Mouse (Mus musculus) intestine, embryonic 14.5 days (tissue): Measurements from ENCODE around the gene Klhl31. TPM values are rescaled to one million over a fixed set of nuclear protein-coding genes. Genes with fewer than 3 reads are reported as not detected.

ENCODE experiments used
- ATAC-seq: fragments of 200-750 bp; cut with Nextera tagmentation; replicated peaks from 2 replicates; pipeline ENCODE4 v1.8.0; 2017; ENCODE audit warnings: low read depth, moderate number of reproducible peaks, moderate TSS enrichment, moderate library complexity; ENCODE audit not compliant: low FRiP score, low TSS enrichment
- DNase-seq: peaks from one replicate; pipeline ENCODE4 v3.0.0-alpha.2; 2018; ENCODE audit warnings: low spot score
- H3K27ac ChIP-seq: fragments of 300-500 bp; sonication (generic); 2 replicates; pipeline ENCODE4 v1.5.1; 2014; ENCODE audit warnings: low read depth, mild to moderate bottlenecking, control low read depth
- H3K27me3 ChIP-seq: fragments of 300-500 bp; sonication (generic); replicated peaks from 2 replicates; pipeline ENCODE4 v1.6.1; 2014; ENCODE audit warnings: low read length, control low read depth; ENCODE audit not compliant: control insufficient read depth, insufficient read depth
- H3K36me3 ChIP-seq: fragments of 300-500 bp; sonication (generic); 2 replicates; pipeline ENCODE4 v1.6.1; 2014; ENCODE audit warnings: low read length, control low read depth; ENCODE audit not compliant: control insufficient read depth, insufficient read depth
- H3K4me1 ChIP-seq: fragments of 300-500 bp; sonication (generic); replicated peaks from 2 replicates; pipeline ENCODE4 v1.6.1; 2014; ENCODE audit warnings: low read length, control low read depth, mixed read lengths; ENCODE audit not compliant: control insufficient read depth, insufficient read depth
- H3K4me2 ChIP-seq: fragments of 300-500 bp; sonication (generic); 2 replicates; pipeline ENCODE4 v1.6.1; 2014; ENCODE audit warnings: low read length
- H3K4me3 ChIP-seq: fragments of 300-500 bp; sonication (generic); 2 replicates; pipeline ENCODE4 v1.5.1; 2014; ENCODE audit warnings: low read depth, low read length, control low read depth, mixed read lengths
- H3K9ac ChIP-seq: fragments of 300-500 bp; sonication (generic); 2 replicates; pipeline ENCODE4 v1.6.1; 2014; ENCODE audit warnings: mild to moderate bottlenecking, low read length
- H3K9me3 ChIP-seq: fragments of 300-500 bp; sonication (generic); 2 replicates; pipeline ENCODE4 v1.6.1; 2016; ENCODE audit warnings: low read length, control low read depth; ENCODE audit not compliant: control insufficient read depth
- WGBS: fragments of 180-500 bp; shearing (Covaris S2); extraction: QIAGEN DNeasy Blood & Tissue Kit; methylation state at CpG from one replicate; pipeline ENCODE4 v1.1.7; 2014; 5-methylcytosine and 5-hydroxymethylcytosine counted together
- polyA plus RNA-seq: library from polyadenylated mRNA; unstranded; fragments of >200 nt; fragmentation: Nextera tagmentation; extraction: Ambion mirVana; gene quantifications from 2 replicates; pipeline ENCODE4 v1.2.1, GENCODE M21; 2014

Gene Klhl31
- polyA plus RNA-seq, 1 experiment from 2014 or later: 0.09 TPM

- Histone ChIP-seq H3K4me1 (no peaks in the 10 kb centered on the region), H3K27ac (no peak overlapping the region), H3K9me3 (no peaks in the 10 kb centered on the region), H3K27me3 (no peaks in the 10 kb centered on the region), H3K9ac (no peak overlapping the region), H3K4me2 (no peak overlapping the region), H3K4me3 (no peak overlapping the region), H3K36me3 (no peaks in the 10 kb centered on the region)
- peak; percentile 51 for DNase-seq
- 75% methylated on average over 3 of the region's 3 CpGs for WGBS
- ATAC-seq: no peak
These were observed 26.6 kb downstream of the Klhl31 start for GRCm38 (mm10) chr9:77662917-77663316.

DNA sequence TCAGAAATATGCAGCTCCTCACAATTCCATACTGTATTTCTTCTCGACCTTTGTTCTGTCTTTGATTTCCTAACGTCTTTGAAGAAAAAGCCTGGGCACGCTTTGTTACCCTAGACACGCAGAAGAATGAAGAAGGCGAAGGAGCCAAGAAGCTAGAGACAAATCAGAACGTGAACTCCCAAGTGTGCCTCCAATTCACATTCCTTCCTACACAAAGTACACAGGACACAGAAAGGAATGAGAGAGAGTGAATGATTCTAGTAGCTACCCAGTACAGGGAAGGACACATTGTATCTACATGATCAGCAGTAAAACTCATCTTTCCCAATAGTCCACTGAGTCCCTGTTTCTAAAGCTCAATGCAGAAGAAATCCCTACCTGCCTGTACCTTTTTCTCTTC lies 33.8 kb downstream of the Klhl31 start:
- ATAC-seq: no peak
- WGBS: 86% methylated on average over 6 of the region's 6 CpGs

DNA sequence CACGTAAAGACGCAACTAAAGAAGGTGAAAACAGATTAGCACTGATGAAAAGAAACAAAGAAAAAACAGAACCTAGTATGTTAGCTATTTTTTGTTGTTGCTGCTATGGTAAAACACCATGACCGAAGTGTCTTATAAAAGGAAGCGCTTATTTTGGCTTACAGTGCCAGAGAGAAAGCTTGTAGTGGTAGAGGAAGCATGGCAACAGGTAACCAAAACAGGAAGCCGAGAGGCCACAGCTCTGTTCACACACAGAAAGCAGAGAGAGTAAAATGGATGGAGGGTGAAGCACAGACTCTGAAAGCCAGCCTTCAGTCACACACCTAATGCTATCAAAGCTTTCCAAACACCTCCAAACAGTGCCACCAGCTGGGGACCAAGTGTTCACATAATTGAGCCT lies 34.7 kb downstream of the Klhl31 start:
- no peak overlapping the region for H3K27ac ChIP-seq
- ATAC-seq (no peak), DNase-seq (no peak)
- no peaks in the 10 kb centered on the region for H3K36me3 ChIP-seq
- no peaks in the 10 kb centered on the region for H3K27me3 ChIP-seq
- H3K4me1 ChIP-seq: no peaks in the 10 kb centered on the region
- H3K9me3 ChIP-seq: 0 out of 2 replicates have a peak, but pooled peaks cover 5% of the 10 kb centered on the region
- H3K9ac ChIP-seq: no peak overlapping the region
- WGBS: 93% methylated on average over 5 of the region's 5 CpGs
- H3K4me2 ChIP-seq: no peak overlapping the region
- no peak overlapping the region for H3K4me3 ChIP-seq

More for the DNA sequence above, 33.8 kb downstream of the Klhl31 start:
- Histone ChIP-seq H3K27me3 (no peaks in the 10 kb centered on the region), H3K27ac (no peak overlapping the region), H3K4me2 (no peak overlapping the region), H3K9ac (no peak overlapping the region), H3K36me3 (no peaks in the 10 kb centered on the region), H3K9me3 (0 out of 2 replicates have a peak, but pooled peaks cover 5% of the 10 kb centered on the region), H3K4me3 (no peak overlapping the region), H3K4me1 (no peaks in the 10 kb centered on the region)
- no peak for DNase-seq

DNA sequence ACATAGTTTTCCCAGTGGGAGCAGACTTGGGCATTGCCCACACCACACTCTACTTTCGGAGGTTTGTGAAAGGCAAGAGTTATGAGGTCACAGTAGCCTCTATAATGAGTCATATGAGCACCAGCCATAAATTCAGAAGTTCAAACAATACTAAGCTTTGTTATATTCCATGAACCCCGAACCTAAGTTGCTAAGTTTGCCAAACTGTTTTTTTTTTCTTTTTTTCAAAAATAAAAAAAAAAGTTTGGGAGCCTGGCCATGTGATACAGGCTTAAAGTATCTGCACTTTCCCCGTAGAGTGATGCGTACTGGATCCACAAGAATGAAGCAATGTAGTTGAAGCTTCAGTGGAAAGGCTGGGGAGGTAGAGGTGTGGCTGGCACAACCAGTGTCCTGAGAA lies 36.9 kb downstream of the Klhl31 start:
- DNase-seq (no peak), ATAC-seq (no peak)
- H3K36me3 ChIP-seq: no peaks in the 10 kb centered on the region
- no peak overlapping the region for H3K27ac ChIP-seq
- H3K9me3 ChIP-seq: 0 out of 2 replicates have a peak, but pooled peaks cover 5% of the 10 kb centered on the region
- H3K4me1 ChIP-seq: no peaks in the 10 kb centered on the region
- H3K4me3 ChIP-seq: no peak overlapping the region
- no peak overlapping the region for H3K9ac ChIP-seq
- WGBS: 84% methylated on average over 4 of the region's 4 CpGs
- no peak overlapping the region for H3K4me2 ChIP-seq
- H3K27me3 ChIP-seq: no peaks in the 10 kb centered on the region

- H3K4me3 ChIP-seq: no peak overlapping the region
- no peak for ATAC-seq
- H3K4me2 ChIP-seq: no peak overlapping the region
- no peak overlapping the region for H3K9ac ChIP-seq
- no peaks in the 10 kb centered on the region for H3K4me1 ChIP-seq
- 80% methylated on average over 2 of the region's 2 CpGs for WGBS
- H3K27me3 ChIP-seq: no peaks in the 10 kb centered on the region
- no peaks in the 10 kb centered on the region for H3K36me3 ChIP-seq
- H3K9me3 ChIP-seq: 0 out of 2 replicates have a peak, but pooled peaks cover 5% of the 10 kb centered on the region
- DNase-seq: no peak
- no peak overlapping the region for H3K27ac ChIP-seq
These were observed 37.7 kb downstream of the Klhl31 start for GRCm38 (mm10) chr9:77673986-77674385.

- DNase-seq (no peak), ATAC-seq (no peak)
- H3K4me1 ChIP-seq: no peaks in the 10 kb centered on the region
- H3K4me3 ChIP-seq: no peak overlapping the region
- no peak overlapping the region for H3K27ac ChIP-seq
- no peak overlapping the region for H3K9ac ChIP-seq
- WGBS: 79% methylated on average over 4 of the region's 4 CpGs
- H3K36me3 ChIP-seq: no peaks in the 10 kb centered on the region
- no peaks in the 10 kb centered on the region for H3K27me3 ChIP-seq
- no peaks in the 10 kb centered on the region for H3K9me3 ChIP-seq
- no peak overlapping the region for H3K4me2 ChIP-seq
These were observed 48.6 kb downstream of the Klhl31 start for GRCm38 (mm10) chr9:77684938-77685337.

GRCm38 (mm10) chr9:77685825-77686500 lies 49.7 kb downstream of the Klhl31 start:
- Histone ChIP-seq H3K4me1 (no peaks in the 10 kb centered on the region), H3K4me3 (no peak overlapping the region), H3K9me3 (no peaks in the 10 kb centered on the region), H3K36me3 (no peaks in the 10 kb centered on the region), H3K27me3 (no peaks in the 10 kb centered on the region), H3K27ac (no peak overlapping the region), H3K9ac (no peak overlapping the region), H3K4me2 (no peak overlapping the region)
- 84% methylated on average over 5 of the region's 5 CpGs for WGBS
- DNase-seq (no peak), ATAC-seq (no peak)

GRCm38 (mm10) chr9:77692707-77693106 lies 56.4 kb downstream of the Klhl31 start:
- H3K27ac ChIP-seq: no peak overlapping the region
- WGBS: 77% methylated on average over 7 of the region's 7 CpGs
- no peaks in the 10 kb centered on the region for H3K27me3 ChIP-seq
- ATAC-seq (no peak), DNase-seq (no peak)
- no peaks in the 10 kb centered on the region for H3K36me3 ChIP-seq
- no peak overlapping the region for H3K4me2 ChIP-seq
- no peak overlapping the region for H3K9ac ChIP-seq
- H3K9me3 ChIP-seq: no peaks in the 10 kb centered on the region
- no peak overlapping the region for H3K4me3 ChIP-seq
- H3K4me1 ChIP-seq: no peaks in the 10 kb centered on the region

- 93% methylated on average over 1 of the region's 1 CpGs for WGBS
- no peak overlapping the region for H3K9ac ChIP-seq
- H3K9me3 ChIP-seq: no peaks in the 10 kb centered on the region
- H3K4me1 ChIP-seq: no peaks in the 10 kb centered on the region
- no peak for ATAC-seq
- no peaks in the 10 kb centered on the region for H3K27me3 ChIP-seq
- no peak for DNase-seq
- H3K27ac ChIP-seq: no peak overlapping the region
- no peak overlapping the region for H3K4me2 ChIP-seq
- no peaks in the 10 kb centered on the region for H3K36me3 ChIP-seq
- H3K4me3 ChIP-seq: no peak overlapping the region
These were observed 57.1 kb downstream of the Klhl31 start for GRCm38 (mm10) chr9:77693405-77693804.
